Mouse (Mus musculus) liver, adult 2 months (tissue): ENCODE results near the gene Hhatl.

Experiments
- CTCF ChIP-seq: fragments of 200-500 bp; IDR thresholded peaks from 2 replicates; pipeline ENCODE4 v1.5.1; 2011; ENCODE audit warnings: low read depth, low read length, control low read depth
- POLR2A ChIP-seq: fragments of 200-500 bp; IDR thresholded peaks from 2 replicates; pipeline ENCODE4 v1.6.1; 2011; ENCODE audit warnings: low read length, control low read depth; ENCODE audit not compliant: insufficient read depth; ENCODE audit errors: extremely low read depth

DNA sequence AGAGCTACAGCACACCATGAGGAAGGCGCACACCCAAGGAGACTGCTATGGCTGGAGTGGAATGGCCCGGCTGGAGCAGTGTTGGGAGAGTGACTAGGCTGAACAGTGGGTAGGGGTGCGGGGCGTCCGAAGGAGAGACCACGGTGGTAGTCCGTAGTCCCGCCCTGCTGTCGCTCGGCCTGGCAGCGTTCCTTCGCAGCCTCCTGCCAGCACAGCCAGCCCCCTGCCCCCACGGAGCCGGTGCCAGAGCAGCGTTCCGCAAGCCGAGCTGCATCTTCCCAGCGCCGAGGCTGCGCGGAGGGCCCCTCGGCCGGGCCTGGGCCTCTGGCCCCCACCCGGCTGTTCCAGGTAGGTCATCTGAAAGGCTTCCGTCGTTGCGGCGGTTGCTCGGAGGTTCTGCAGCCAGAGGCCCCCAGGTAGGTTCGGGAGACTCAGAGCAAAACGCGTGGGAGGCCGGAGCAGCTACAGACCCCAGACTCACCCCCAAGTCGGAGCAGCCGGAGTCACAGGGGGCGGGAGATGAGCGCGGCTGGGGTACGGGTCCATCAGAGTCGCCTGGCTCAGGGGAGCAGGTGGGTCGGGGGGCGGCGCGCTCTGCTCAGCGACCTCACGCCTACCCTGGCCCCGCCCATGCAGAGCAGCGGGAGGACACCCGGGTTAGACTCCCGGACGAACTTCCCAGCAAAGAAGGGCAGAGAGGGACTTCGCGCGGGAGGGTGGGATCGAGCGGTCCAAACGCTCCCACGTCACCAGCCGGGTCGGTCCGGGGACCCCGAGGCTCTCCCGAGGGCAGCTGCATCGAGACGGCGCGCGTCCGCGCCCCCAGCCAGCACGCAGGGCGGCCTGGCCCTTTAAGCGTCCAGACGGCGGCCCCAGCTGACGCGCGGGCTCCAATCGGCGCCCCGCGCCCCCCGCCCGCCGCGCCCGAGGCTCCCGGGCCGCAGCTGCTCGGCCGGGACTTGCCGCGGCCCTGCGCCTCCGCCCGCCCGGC lies 32.9 kb downstream of the Hhatl start, which contains the start of gene Zfp651:
- TF ChIP-seq POLR2A (no peak), CTCF (no peak)
